ENCODE assay signal across 9 mouse cellular contexts in genomic region chr5:25666108-25666507, GRCm38 (mm10). TPM values are rescaled to one million over a fixed set of nuclear protein-coding genes. Genes with fewer than 3 reads are reported as not detected.
DNase-seq lines count a peak whose midpoint lies in the region; ATAC-seq lines count a peak whose summit lies in the region.
"Had no signal": no experiment of that assay in that cellular context is flagged by ENCODE, and none has a peak within 500 bp of the region (broad histone marks: within the 10 kb centered on the region; RNA-seq: fewer than 3 reads in every experiment).

No protein-coding gene starts in this region.

- H3K27me3 ChIP-seq in intestine, embryonic 15.5 days (replicated peaks), result no peaks in the 10 kb centered on the region
- H3K27me3 ChIP-seq in intestine, embryonic 16.5 days (replicated peaks; ENCODE audit: control insufficient read depth, insufficient read depth, low read length), result no peaks in the 10 kb centered on the region
- no peaks in the 10 kb centered on the region for H3K27me3 ChIP-seq in embryonic facial prominence, embryonic 12.5 days
- no peaks in the 10 kb centered on the region for H3K27me3 ChIP-seq in hindbrain, embryonic 16.5 days (replicated peaks; ENCODE audit: control insufficient read depth, insufficient read depth, low read length)
- H3K27me3 ChIP-seq: limb, embryonic 15.5 days had no signal

- H3K9ac ChIP-seq in intestine, embryonic 15.5 days, result no peak overlapping the region
- no peak overlapping the region for H3K9ac ChIP-seq in intestine, embryonic 16.5 days (ENCODE audit: low read depth, low read length)
- no peak overlapping the region for H3K9ac ChIP-seq in embryonic facial prominence, embryonic 12.5 days
- no peak overlapping the region for H3K9ac ChIP-seq in hindbrain, embryonic 16.5 days (ENCODE audit: low read depth, low read length)
- H3K9ac ChIP-seq: limb, embryonic 15.5 days had no signal

- 63% methylated on average over 4 of the region's 4 CpGs for WGBS in intestine, embryonic 15.5 days
- WGBS in intestine, embryonic 16.5 days, result 61% methylated on average over 4 of the region's 4 CpGs
- 24% methylated on average over 4 of the region's 4 CpGs for WGBS in embryonic facial prominence, embryonic 12.5 days
- WGBS in hindbrain, embryonic 16.5 days, result 25% methylated on average over 4 of the region's 4 CpGs

- H3K9me3 ChIP-seq in intestine, embryonic 15.5 days, result no peaks in the 10 kb centered on the region
- H3K9me3 ChIP-seq in intestine, embryonic 16.5 days (ENCODE audit: control insufficient read depth, low read length), result no peaks in the 10 kb centered on the region
- no peaks in the 10 kb centered on the region for H3K9me3 ChIP-seq in embryonic facial prominence, embryonic 12.5 days
- no peaks in the 10 kb centered on the region for H3K9me3 ChIP-seq in hindbrain, embryonic 16.5 days (ENCODE audit: control insufficient read depth, low read length)
- H3K9me3 ChIP-seq: limb, embryonic 15.5 days had no signal

- ATAC-seq in intestine, embryonic 15.5 days, result 0 out of 2 replicates have a peak, but pooled peaks have one; percentile 23
- ATAC-seq in intestine, embryonic 16.5 days, result no peak
- peak; percentile 44; the same call in 1 of the 2 replicates for ATAC-seq in embryonic facial prominence, embryonic 12.5 days (ENCODE audit: insufficient number of reproducible peaks, insufficient read depth, low FRiP score, low TSS enrichment)
- ATAC-seq in hindbrain, embryonic 16.5 days, result peak; percentile 54; the same call in 1 of the 2 replicates
- ATAC-seq in megakaryocyte progenitor cell, adult 5-6 weeks (replicated peaks; ENCODE audit: poor library complexity), result peak; percentile 54

- H3K4me2 ChIP-seq in intestine, embryonic 15.5 days (replicated peaks), result no peak overlapping the region
- H3K4me2 ChIP-seq in intestine, embryonic 16.5 days (ENCODE audit: low read depth, low read length), result no peak overlapping the region
- peak overlapping the region; percentile 13; the same call in 1 of the 2 replicates for H3K4me2 ChIP-seq in embryonic facial prominence, embryonic 12.5 days (replicated peaks)
- no peak overlapping the region for H3K4me2 ChIP-seq in hindbrain, embryonic 16.5 days (ENCODE audit: low read length)
- H3K4me2 ChIP-seq: limb, embryonic 15.5 days had no signal

- H3K4me1 ChIP-seq in intestine, embryonic 15.5 days (replicated peaks), result no peaks in the 10 kb centered on the region
- H3K4me1 ChIP-seq in intestine, embryonic 16.5 days (ENCODE audit: control insufficient read depth, insufficient read depth, low read length), result no peaks in the 10 kb centered on the region
- H3K4me1 ChIP-seq in embryonic facial prominence, embryonic 12.5 days, result peaks cover 11% of the 10 kb centered on the region
- peaks cover 6% of the 10 kb centered on the region; the same call in 1 of the 2 replicates for H3K4me1 ChIP-seq in hindbrain, embryonic 16.5 days (ENCODE audit: control insufficient read depth, insufficient read depth, low read depth, low read length)

- DNase-seq in ovary, adult 18-20 months (ENCODE audit: low spot score), result no peak
- no peak for DNase-seq in liver
- DNase-seq in lung, postnatal 4 days, result no peak

- no peak overlapping the region for H3K4me3 ChIP-seq in intestine, embryonic 15.5 days (replicated peaks)
- no peak overlapping the region for H3K4me3 ChIP-seq in intestine, embryonic 16.5 days (ENCODE audit: low read length)
- no peak overlapping the region for H3K4me3 ChIP-seq in embryonic facial prominence, embryonic 12.5 days
- H3K4me3 ChIP-seq in hindbrain, embryonic 16.5 days (ENCODE audit: low read length), result no peak overlapping the region
- H3K4me3 ChIP-seq: limb, embryonic 15.5 days had no signal

- no peak overlapping the region for H3K27ac ChIP-seq in intestine, embryonic 15.5 days
- H3K27ac ChIP-seq in intestine, embryonic 16.5 days (ENCODE audit: low read length), result no peak overlapping the region
- peak overlapping the region; percentile 51; the same call in 1 of the 2 replicates for H3K27ac ChIP-seq in embryonic facial prominence, embryonic 12.5 days
- H3K27ac ChIP-seq in hindbrain, embryonic 16.5 days (ENCODE audit: low read depth, low read length), result no peak overlapping the region
- H3K27ac ChIP-seq: limb, embryonic 15.5 days had no signal

- no peaks in the 10 kb centered on the region for H3K36me3 ChIP-seq in intestine, embryonic 15.5 days
- no peaks in the 10 kb centered on the region for H3K36me3 ChIP-seq in intestine, embryonic 16.5 days (ENCODE audit: control insufficient read depth, insufficient read depth, low read length)
- no peaks in the 10 kb centered on the region for H3K36me3 ChIP-seq in embryonic facial prominence, embryonic 12.5 days
- no peaks in the 10 kb centered on the region for H3K36me3 ChIP-seq in hindbrain, embryonic 16.5 days (ENCODE audit: control insufficient read depth, insufficient read depth, low read length)
- H3K36me3 ChIP-seq: limb, embryonic 15.5 days had no signal

RNA-seq across cellular contexts. Expression of gene Xrcc2, which starts 39.5 kb away (rescaled TPM):
- 5.9 and 6.2 TPM in 2 replicates for polyA plus RNA-seq in intestine, embryonic 15.5 days (2015; fragmentation: Nextera tagmentation; extraction: Ambion mirVana)
- 4.3 and 4.4 TPM in 2 replicates for polyA plus RNA-seq in intestine, embryonic 16.5 days (2015; fragmentation: Nextera tagmentation; extraction: Ambion mirVana)
- 13.2 and 14.1 TPM in 2 replicates for polyA plus RNA-seq in embryonic facial prominence, embryonic 12.5 days (2016; fragmentation: Nextera tagmentation; extraction: Ambion mirVana)
- 4.1 and 5.5 TPM in 2 replicates for polyA plus RNA-seq in hindbrain, embryonic 16.5 days (2015; fragmentation: Nextera tagmentation; extraction: Ambion mirVana)
- total RNA-seq in megakaryocyte progenitor cell, adult 5-6 weeks (2015), result 9.8 and 13.1 TPM in 2 replicates
- total RNA-seq in megakaryocyte progenitor cell, adult 5-6 weeks (2017), result 14.9 and 15.8 TPM in 2 replicates
